Mouse (Mus musculus): Measurements from ENCODE around the gene Klrg2.

DNA sequence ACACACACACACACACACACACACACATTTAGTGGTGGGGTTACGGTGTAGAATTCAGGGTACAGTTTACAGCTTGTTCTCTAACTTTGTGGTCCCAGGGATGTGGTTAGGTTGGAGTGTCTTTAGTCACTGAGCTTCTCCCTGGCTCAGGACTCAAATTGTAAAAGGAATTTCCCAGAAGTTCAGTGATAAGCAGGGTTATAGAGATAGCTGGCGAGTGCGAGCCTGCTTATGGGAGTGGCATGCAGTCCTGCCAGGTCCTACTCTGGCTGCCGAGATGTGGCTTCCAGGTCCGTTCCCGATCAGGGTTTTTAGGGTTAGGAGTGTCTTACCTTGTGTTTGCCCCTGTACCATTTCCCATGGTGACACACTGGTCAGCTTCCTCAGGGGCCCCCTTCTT lies 39.2 kb upstream of the Klrg2 start:
- TF ChIP-seq GATA1 (IDR thresholded peaks at IDR 0.05; ENCODE audit: borderline replicate concordance, low read length) (no peak), FLI1 (IDR thresholded peaks at IDR 0.05; ENCODE audit: low read length) (no peak)

Measured in megakaryocyte, embryonic 14.5 days (primary cell).